Mouse (Mus musculus): ENCODE data around the gene Gm21761.
A peak's percentile ranks its signal among the peaks of the same experiment; 100 is the strongest.
"Not testable (repeated sequence)": the region's sequence is repeated elsewhere in the genome, so short reads cannot be mapped to it uniquely, and the experiment has no call there.

Gene Gm21761

GRCm38 (mm10) chr13:119929172-119929571 lies at the start of gene Gm21761:
TSS of gene Gm21761 (minus strand) at chr13:119929272.
- not testable (repeated sequence) for DNase-seq (ENCODE audit: low spot score in 2 of 2)

- DNase-seq (ENCODE audit: low spot score in 2 of 2) = not testable (repeated sequence)
Observed at GRCm38 (mm10) chr13:119969163-119969562, 40.1 kb upstream of the Gm21761 start.

GRCm38 (mm10) chr13:119968193-119968592 lies 39.1 kb upstream of the Gm21761 start:
- not testable (repeated sequence) for DNase-seq (ENCODE audit: low spot score in 2 of 2)

GRCm38 (mm10) chr13:119965968-119966367 lies 36.9 kb upstream of the Gm21761 start:
- DNase-seq (ENCODE audit: low spot score in 2 of 2) = peak in 1 of 2 experiments; percentile 15

GRCm38 (mm10) chr13:119965302-119965952 lies 36.4 kb upstream of the Gm21761 start:
- DNase-seq (ENCODE audit: low spot score in 2 of 2) = not testable (repeated sequence)

- not testable (repeated sequence) for DNase-seq (ENCODE audit: low spot score in 2 of 2)
Observed at GRCm38 (mm10) chr13:119962856-119963255, 33.8 kb upstream of the Gm21761 start.

- DNase-seq (ENCODE audit: low spot score in 2 of 2) = not testable (repeated sequence)
Observed at GRCm38 (mm10) chr13:119955567-119955966, 26.5 kb upstream of the Gm21761 start.

GRCm38 (mm10) chr13:119955089-119955488 lies 26.0 kb upstream of the Gm21761 start:
- DNase-seq (ENCODE audit: low spot score in 2 of 2) = not testable (repeated sequence)

- DNase-seq (ENCODE audit: low spot score in 2 of 2) = not testable (repeated sequence)
Observed at GRCm38 (mm10) chr13:119950706-119951105, 21.6 kb upstream of the Gm21761 start, which contains the start of gene B020031M17Rik. TSS of gene B020031M17Rik (minus strand) at chr13:119950806.

GRCm38 (mm10) chr13:119924597-119925340 lies 4.3 kb downstream of the Gm21761 start:
- DNase-seq (ENCODE audit: low spot score in 2 of 2) = not testable (repeated sequence)

- not testable (repeated sequence) for DNase-seq (ENCODE audit: low spot score in 2 of 2)
Observed at GRCm38 (mm10) chr13:119916966-119917722, 11.9 kb downstream of the Gm21761 start.

- DNase-seq (ENCODE audit: low spot score in 2 of 2) = not testable (repeated sequence)
Observed at GRCm38 (mm10) chr13:119916449-119916848, 12.6 kb downstream of the Gm21761 start.

GRCm38 (mm10) chr13:119898549-119898948 lies 30.5 kb downstream of the Gm21761 start:
- not testable (repeated sequence) for DNase-seq (ENCODE audit: low spot score in 2 of 2)

GRCm38 (mm10) chr13:119894685-119895084 lies 34.4 kb downstream of the Gm21761 start, which contains the start of gene Tcstv1:
TSS of gene Tcstv1 (minus strand) at chr13:119894785.
- not testable (repeated sequence) for DNase-seq (ENCODE audit: low spot score in 2 of 2)

GRCm38 (mm10) chr13:119886896-119887295 lies 42.2 kb downstream of the Gm21761 start:
- not testable (repeated sequence) for DNase-seq (ENCODE audit: low spot score in 2 of 2)

GRCm38 (mm10) chr13:119864395-119864999 lies 64.6 kb downstream of the Gm21761 start:
- not testable (repeated sequence) for DNase-seq (ENCODE audit: low spot score in 2 of 2)

- DNase-seq (ENCODE audit: low spot score in 2 of 2) = not testable (repeated sequence)
Observed at GRCm38 (mm10) chr13:119862399-119862798, 66.7 kb downstream of the Gm21761 start.
